Mouse (Mus musculus): ENCODE measurements around the gene Ccdc106. TPM values are rescaled to one million over a fixed set of nuclear protein-coding genes. Genes with fewer than 3 reads are reported as not detected.
A peak's percentile ranks its signal among the peaks of the same experiment; 100 is the strongest.

Ccdc106 gene
- polyA plus RNA-seq, 1 experiment from 2014 or later, result 21.9 TPM

- H3K4me1 ChIP-seq (ENCODE audit: control insufficient read depth, insufficient read depth, low read length), result peaks cover 21% of the 10 kb centered on the region; the same call in 1 of the 2 replicates
- peak within 1 kb of the TSS; percentile 100 for H3K4me3 ChIP-seq (replicated peaks; ENCODE audit: low read length)
- peaks cover 23% of the 10 kb centered on the region for H3K36me3 ChIP-seq (ENCODE audit: control insufficient read depth, insufficient read depth, low read length)
- peak within 1 kb of the TSS; percentile 87 for H3K4me2 ChIP-seq (ENCODE audit: low read depth, low read length)
- no peaks in the 10 kb centered on the region for H3K9me3 ChIP-seq (replicated peaks; ENCODE audit: control insufficient read depth, low read length)
- peak within 1 kb of the TSS; percentile 95 for H3K27ac ChIP-seq (ENCODE audit: low read length)
- ATAC-seq (ENCODE audit: insufficient read depth, low FRiP score), result peak; percentile 97
- under 1% methylated on average over 80 of the region's 81 CpGs for WGBS
- no peaks in the 10 kb centered on the region for H3K27me3 ChIP-seq (ENCODE audit: control insufficient read depth, insufficient read depth, low read length)
- peak within 1 kb of the TSS; percentile 98 for H3K9ac ChIP-seq (ENCODE audit: low read length)
These were observed 59.8 kb downstream of the Ccdc106 start, which contains the start of gene Epn1 for GRCm38 (mm10) chr7:5080010-5080751. Epn1 (plus strand) TSS chr7:5080235.

- peaks cover 23% of the 10 kb centered on the region for H3K36me3 ChIP-seq (ENCODE audit: control insufficient read depth, insufficient read depth, low read length)
- no peaks in the 10 kb centered on the region for H3K27me3 ChIP-seq (ENCODE audit: control insufficient read depth, insufficient read depth, low read length)
- 9% methylated on average over 6 of the region's 6 CpGs for WGBS
- peak overlapping the region; percentile 87 for H3K4me2 ChIP-seq (ENCODE audit: low read depth, low read length)
- H3K9me3 ChIP-seq (replicated peaks; ENCODE audit: control insufficient read depth, low read length), result no peaks in the 10 kb centered on the region
- no peak for ATAC-seq (ENCODE audit: insufficient read depth, low FRiP score)
- H3K4me1 ChIP-seq (ENCODE audit: control insufficient read depth, insufficient read depth, low read length), result peaks cover 21% of the 10 kb centered on the region; the same call in 1 of the 2 replicates
- H3K4me3 ChIP-seq (replicated peaks; ENCODE audit: low read length), result peak overlapping the region; percentile 100
- H3K27ac ChIP-seq (ENCODE audit: low read length), result peak overlapping the region; percentile 95
- peak overlapping the region; percentile 98 for H3K9ac ChIP-seq (ENCODE audit: low read length)
These were observed 60.5 kb downstream of the Ccdc106 start for GRCm38 (mm10) chr7:5080815-5081214.

- H3K27ac ChIP-seq (ENCODE audit: low read length), result peak overlapping the region; percentile 95; the same call in 1 of the 2 replicates
These were observed 60.9 kb downstream of the Ccdc106 start for GRCm38 (mm10) chr7:5081241-5081640.

GRCm38 (mm10) chr7:5081939-5082338, 61.6 kb downstream of the Ccdc106 start:
- H3K27ac ChIP-seq (ENCODE audit: low read length), result no peak overlapping the region
- no peaks in the 10 kb centered on the region for H3K9me3 ChIP-seq (replicated peaks; ENCODE audit: control insufficient read depth, low read length)

More at GRCm38 (mm10) chr7:5081241-5081640, 60.9 kb downstream of the Ccdc106 start:
- ATAC-seq (ENCODE audit: insufficient read depth, low FRiP score), result no peak
- Histone ChIP-seq H3K36me3 (ENCODE audit: control insufficient read depth, insufficient read depth, low read length) (peaks cover 19% of the 10 kb centered on the region), H3K4me1 (ENCODE audit: control insufficient read depth, insufficient read depth, low read length) (peaks cover 21% of the 10 kb centered on the region; the same call in 1 of the 2 replicates), H3K27me3 (ENCODE audit: control insufficient read depth, insufficient read depth, low read length) (no peaks in the 10 kb centered on the region), H3K4me2 (ENCODE audit: low read depth, low read length) (peak overlapping the region; percentile 87), H3K4me3 (replicated peaks; ENCODE audit: low read length) (peak overlapping the region; percentile 100), H3K9ac (ENCODE audit: low read length) (peak overlapping the region; percentile 98), H3K9me3 (replicated peaks; ENCODE audit: control insufficient read depth, low read length) (no peaks in the 10 kb centered on the region)
- WGBS, result 55% methylated on average over 6 of the region's 6 CpGs

GRCm38 (mm10) chr7:5083325-5084105, 63.2 kb downstream of the Ccdc106 start:
- 84% methylated on average over 18 of the region's 18 CpGs for WGBS

More at GRCm38 (mm10) chr7:5081939-5082338, 61.6 kb downstream of the Ccdc106 start:
- Histone ChIP-seq H3K4me2 (ENCODE audit: low read depth, low read length) (peak overlapping the region; percentile 87), H3K36me3 (ENCODE audit: control insufficient read depth, insufficient read depth, low read length) (peaks cover 13% of the 10 kb centered on the region; the same call in 1 of the 2 replicates), H3K4me1 (ENCODE audit: control insufficient read depth, insufficient read depth, low read length) (peaks cover 21% of the 10 kb centered on the region; the same call in 1 of the 2 replicates), H3K4me3 (replicated peaks; ENCODE audit: low read length) (peak overlapping the region; percentile 100), H3K9ac (ENCODE audit: low read length) (no peak overlapping the region), H3K27me3 (ENCODE audit: control insufficient read depth, insufficient read depth, low read length) (no peaks in the 10 kb centered on the region)
- ATAC-seq (ENCODE audit: insufficient read depth, low FRiP score), result no peak
- WGBS, result 90% methylated on average over 2 of the region's 2 CpGs

GRCm38 (mm10) chr7:5085512-5085911, 65.2 kb downstream of the Ccdc106 start:
- H3K9me3 ChIP-seq (replicated peaks; ENCODE audit: control insufficient read depth, low read length), result no peaks in the 10 kb centered on the region
- H3K4me1 ChIP-seq (ENCODE audit: control insufficient read depth, insufficient read depth, low read length), result peaks cover 21% of the 10 kb centered on the region; the same call in 1 of the 2 replicates
- H3K27me3 ChIP-seq (ENCODE audit: control insufficient read depth, insufficient read depth, low read length), result no peaks in the 10 kb centered on the region
- ATAC-seq (ENCODE audit: insufficient read depth, low FRiP score), result no peak
- H3K4me2 ChIP-seq (ENCODE audit: low read depth, low read length), result no peak overlapping the region
- H3K9ac ChIP-seq (ENCODE audit: low read length), result no peak overlapping the region
- H3K36me3 ChIP-seq (ENCODE audit: control insufficient read depth, insufficient read depth, low read length), result peaks cover 7% of the 10 kb centered on the region; the same call in 1 of the 2 replicates
- H3K27ac ChIP-seq (ENCODE audit: low read length), result no peak overlapping the region
- WGBS, result 93% methylated on average over 1 of the region's 1 CpGs
- H3K4me3 ChIP-seq (replicated peaks; ENCODE audit: low read length), result no peak overlapping the region

More at GRCm38 (mm10) chr7:5083325-5084105, 63.2 kb downstream of the Ccdc106 start:
- H3K9ac ChIP-seq (ENCODE audit: low read length), result no peak overlapping the region
- H3K4me1 ChIP-seq (ENCODE audit: control insufficient read depth, insufficient read depth, low read length), result peaks cover 21% of the 10 kb centered on the region; the same call in 1 of the 2 replicates
- no peak overlapping the region for H3K4me2 ChIP-seq (ENCODE audit: low read depth, low read length)
- H3K9me3 ChIP-seq (replicated peaks; ENCODE audit: control insufficient read depth, low read length), result no peaks in the 10 kb centered on the region
- no peak for ATAC-seq (ENCODE audit: insufficient read depth, low FRiP score)
- no peak overlapping the region for H3K4me3 ChIP-seq (replicated peaks; ENCODE audit: low read length)
- H3K27me3 ChIP-seq (ENCODE audit: control insufficient read depth, insufficient read depth, low read length), result no peaks in the 10 kb centered on the region
- H3K27ac ChIP-seq (ENCODE audit: low read length), result peak overlapping the region; percentile 33; the same call in 1 of the 2 replicates
- H3K36me3 ChIP-seq (ENCODE audit: control insufficient read depth, insufficient read depth, low read length), result peaks cover 7% of the 10 kb centered on the region; the same call in 1 of the 2 replicates

GRCm38 (mm10) chr7:5086921-5087440, 66.6 kb downstream of the Ccdc106 start:
- Histone ChIP-seq H3K4me2 (ENCODE audit: low read depth, low read length) (no peak overlapping the region), H3K27me3 (ENCODE audit: control insufficient read depth, insufficient read depth, low read length) (no peaks in the 10 kb centered on the region), H3K9ac (ENCODE audit: low read length) (no peak overlapping the region), H3K4me1 (ENCODE audit: control insufficient read depth, insufficient read depth, low read length) (peaks cover 13% of the 10 kb centered on the region; the same call in 1 of the 2 replicates), H3K4me3 (replicated peaks; ENCODE audit: low read length) (no peak overlapping the region), H3K36me3 (ENCODE audit: control insufficient read depth, insufficient read depth, low read length) (peaks cover 7% of the 10 kb centered on the region; the same call in 1 of the 2 replicates), H3K27ac (ENCODE audit: low read length) (no peak overlapping the region), H3K9me3 (replicated peaks; ENCODE audit: control insufficient read depth, low read length) (no peaks in the 10 kb centered on the region)
- 71% methylated on average over 5 of the region's 5 CpGs for WGBS
- no peak for ATAC-seq (ENCODE audit: insufficient read depth, low FRiP score)

- no peak overlapping the region for H3K4me2 ChIP-seq (ENCODE audit: low read depth, low read length)
- no peak overlapping the region for H3K9ac ChIP-seq (ENCODE audit: low read length)
- peaks cover 7% of the 10 kb centered on the region; the same call in 1 of the 2 replicates for H3K4me1 ChIP-seq (ENCODE audit: control insufficient read depth, insufficient read depth, low read length)
- 70% methylated on average over 4 of the region's 4 CpGs for WGBS
- no peak overlapping the region for H3K4me3 ChIP-seq (replicated peaks; ENCODE audit: low read length)
- no peaks in the 10 kb centered on the region for H3K9me3 ChIP-seq (replicated peaks; ENCODE audit: control insufficient read depth, low read length)
- peaks cover 7% of the 10 kb centered on the region for H3K36me3 ChIP-seq (ENCODE audit: control insufficient read depth, insufficient read depth, low read length)
- 0 out of 2 replicates have a peak, but pooled peaks have one; percentile 34 for ATAC-seq (ENCODE audit: insufficient read depth, low FRiP score)
- H3K27ac ChIP-seq (ENCODE audit: low read length), result no peak overlapping the region
- no peaks in the 10 kb centered on the region for H3K27me3 ChIP-seq (ENCODE audit: control insufficient read depth, insufficient read depth, low read length)
These were observed 67.5 kb downstream of the Ccdc106 start for GRCm38 (mm10) chr7:5087886-5088285.

Measured in stomach, embryonic 16.5 days (tissue).